Mouse (Mus musculus): ENCODE measurements around the gene Psmg1.

GRCm38 (mm10) chr16:95955716-95956346 is 34.9 kb downstream of the Psmg1 start:
- TF ChIP-seq POLR2A (IDR thresholded peaks at IDR 0.05; ENCODE audit: borderline replicate concordance, extremely low read depth, low read depth, low read length) (no peak), CTCF (IDR thresholded peaks at IDR 0.05; ENCODE audit: insufficient read depth, low read length) (no peak)
